Mouse (Mus musculus): ENCODE results near the gene Rsph6a.

Rsph6a gene

DNA sequence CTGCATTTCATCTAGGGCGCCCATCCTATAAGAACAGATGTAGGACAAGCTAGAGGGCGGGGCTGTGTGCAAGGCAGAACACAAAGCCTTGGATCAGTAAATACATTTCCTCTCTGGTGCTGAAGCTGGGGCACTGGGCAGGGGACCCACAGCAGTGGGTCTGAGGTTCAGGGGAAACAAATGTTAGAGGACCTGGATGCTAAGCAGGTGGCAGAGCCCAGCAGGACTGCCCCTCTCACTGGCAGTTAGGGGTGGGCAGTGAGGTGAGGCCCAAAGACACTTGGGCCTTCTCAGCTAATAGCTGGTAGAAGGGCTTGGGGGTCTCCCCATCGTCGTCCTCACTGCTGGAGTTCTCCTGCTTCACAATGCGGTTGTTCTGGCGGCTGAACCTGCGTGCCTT is 44.3 kb downstream of the Rsph6a start:
- in situ Hi-C loops (cut with MboI), result no loop called here

DNA sequence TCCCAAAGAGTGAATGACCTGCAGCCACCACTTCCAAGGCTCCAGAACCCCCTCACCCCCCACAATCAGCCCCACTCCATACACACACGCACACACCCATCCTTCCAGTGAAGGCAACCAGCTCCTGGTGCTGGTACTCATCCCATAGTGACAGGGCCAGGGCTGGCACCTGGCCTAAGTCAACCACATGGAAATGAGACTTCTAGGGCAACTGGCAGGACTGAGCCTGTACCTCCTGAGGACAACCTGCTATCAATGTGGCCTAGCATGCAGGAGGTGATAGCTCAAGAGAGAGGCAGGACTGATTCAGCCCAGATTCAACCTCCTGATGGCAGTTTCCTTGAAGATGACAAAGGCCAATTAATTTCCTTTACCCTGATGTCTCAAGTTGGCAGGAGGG is 45.8 kb downstream of the Rsph6a start:
- in situ Hi-C loops (cut with MboI), result no loop called here

DNA sequence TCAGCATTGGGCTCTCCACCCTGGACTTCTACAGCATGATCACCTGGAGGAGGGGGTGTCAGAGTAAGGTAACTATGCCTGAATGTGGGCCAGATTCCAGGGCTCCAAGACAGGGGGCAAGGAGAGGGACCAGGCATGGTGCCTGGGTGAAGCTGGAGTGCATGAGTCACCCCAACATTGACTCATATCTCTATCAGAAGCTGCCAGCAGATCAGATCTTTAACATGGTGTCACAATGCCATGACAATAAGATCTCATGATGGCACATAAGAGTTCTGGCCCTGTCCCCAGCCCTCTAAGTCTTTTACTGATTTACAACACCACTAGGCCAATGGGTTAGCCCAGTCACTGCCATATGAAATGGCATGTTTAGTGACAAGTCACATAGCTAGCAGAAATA is 49.3 kb downstream of the Rsph6a start:
- in situ Hi-C loops (cut with MboI), result no loop called here

DNA sequence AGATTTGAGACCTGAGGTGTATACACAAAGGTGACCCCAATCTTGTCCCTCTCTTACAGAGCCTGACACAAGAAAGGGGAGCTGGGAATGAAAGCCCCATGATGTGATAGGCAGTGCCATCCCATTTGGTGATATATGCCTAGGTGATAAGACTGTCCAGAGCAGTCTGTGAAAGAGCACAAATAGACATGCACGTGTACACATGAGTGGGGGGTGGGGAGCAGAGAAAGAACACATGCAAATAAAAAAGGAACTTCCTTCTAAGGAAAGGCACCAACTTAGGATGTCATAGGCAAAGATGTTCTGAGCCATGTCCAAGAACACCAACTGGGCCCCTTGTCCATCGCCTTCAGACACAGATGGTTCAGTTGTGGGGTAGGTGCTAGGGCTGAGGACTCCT is 50.0 kb downstream of the Rsph6a start:
- in situ Hi-C loops (cut with MboI), result no loop called here

DNA sequence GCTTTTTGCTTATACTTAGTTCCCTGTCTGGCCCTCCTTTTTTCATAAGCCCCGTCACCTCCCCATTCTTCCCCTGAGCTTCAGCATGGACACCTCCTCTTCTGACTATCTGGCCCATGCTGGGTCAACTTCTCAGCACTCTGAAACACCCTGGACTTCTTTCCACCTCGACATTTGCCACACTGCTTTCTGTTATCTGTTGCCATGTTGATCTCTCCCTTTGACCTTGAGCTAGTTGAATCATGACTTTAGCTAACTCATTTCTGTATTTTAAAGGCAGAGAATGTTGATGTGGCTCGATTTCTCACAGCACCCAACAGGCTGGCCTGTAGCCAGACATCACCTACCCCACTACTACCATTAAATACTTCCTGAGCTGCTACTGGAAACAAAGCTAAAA is 52.9 kb downstream of the Rsph6a start:
- in situ Hi-C loops (cut with MboI), result no loop called here

DNA sequence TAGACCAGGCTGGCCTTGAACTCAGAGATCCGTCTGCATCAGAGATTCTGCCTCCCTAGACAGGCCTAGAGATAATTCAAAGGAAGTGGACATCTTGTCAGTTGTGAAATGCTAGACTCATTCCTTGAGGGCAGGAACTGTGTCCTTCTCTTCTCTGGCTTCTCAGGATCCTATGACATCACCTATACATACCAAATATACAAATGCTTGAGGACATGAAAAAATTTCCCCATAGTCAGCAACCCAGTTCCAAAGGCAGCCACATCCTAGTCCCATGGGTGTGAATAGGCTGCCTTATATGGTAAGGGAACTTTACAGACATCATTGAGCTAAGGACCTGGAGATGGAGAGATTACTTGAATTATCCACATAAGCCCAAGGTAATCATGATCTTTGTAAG is 55.1 kb downstream of the Rsph6a start:
- in situ Hi-C loops (cut with MboI), result no loop called here

DNA sequence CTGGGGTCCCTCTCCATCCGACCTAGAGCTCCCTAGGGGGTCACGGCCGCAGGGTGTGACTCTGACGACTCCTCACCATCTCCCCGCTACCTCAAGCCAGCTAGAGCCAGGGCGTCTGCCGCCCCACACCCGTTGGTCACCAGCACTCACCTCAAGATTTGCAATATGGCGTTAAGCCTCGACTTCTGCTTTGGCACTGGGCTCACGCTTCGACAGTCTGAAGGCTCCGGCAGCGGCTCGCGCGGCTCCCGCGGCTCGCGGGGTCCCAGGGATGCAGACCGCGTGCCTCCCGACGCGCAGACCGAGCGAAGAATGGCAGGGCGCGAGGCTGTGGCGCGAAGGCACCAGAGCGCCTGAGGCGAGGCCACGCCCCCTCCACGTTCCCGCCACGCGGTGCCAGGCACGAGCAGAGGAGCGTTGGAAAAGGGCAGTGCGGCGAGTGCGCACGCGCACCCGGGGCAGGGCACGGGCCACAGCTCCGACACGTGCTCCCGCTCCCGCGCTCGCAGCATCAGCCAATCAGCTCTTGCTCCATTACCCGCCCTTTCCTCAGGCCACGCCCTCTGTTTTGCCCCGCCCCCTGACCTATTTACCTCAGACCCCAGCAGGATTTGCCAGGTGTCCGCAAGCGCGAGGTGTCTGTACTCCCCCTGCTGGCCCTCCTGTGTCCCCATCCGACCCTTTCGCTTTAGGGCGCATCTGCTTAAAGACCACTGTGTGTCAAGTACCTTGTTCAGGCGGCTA is 63.7 kb downstream of the Rsph6a start, which contains the start of gene Gm4969:
TSS of gene Gm4969 (minus strand) at position 341 of the 744 bp plus-strand sequence.
- in situ Hi-C loops (cut with MboI), result no loop called here

DNA sequence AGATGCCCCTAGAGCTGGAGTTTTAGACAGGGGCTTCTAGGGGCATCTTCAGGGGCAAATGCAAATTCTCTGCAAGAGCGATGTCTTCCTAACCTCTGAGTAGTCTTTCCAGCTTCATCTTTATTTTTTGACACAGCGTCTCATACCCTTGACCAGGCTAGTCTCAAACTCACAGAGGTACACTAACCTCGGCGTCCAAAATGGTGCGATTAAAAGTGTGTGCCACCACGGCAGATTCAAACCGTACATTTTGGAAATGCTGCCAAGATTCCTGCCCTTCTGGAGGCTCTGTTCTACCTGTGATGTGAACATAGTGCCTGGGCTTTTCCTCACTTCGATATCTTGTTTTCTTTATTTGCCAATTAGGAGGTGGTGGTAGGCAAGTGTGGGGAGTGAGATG is 64.6 kb downstream of the Rsph6a start:
- in situ Hi-C loops (cut with MboI), result no loop called here

DNA sequence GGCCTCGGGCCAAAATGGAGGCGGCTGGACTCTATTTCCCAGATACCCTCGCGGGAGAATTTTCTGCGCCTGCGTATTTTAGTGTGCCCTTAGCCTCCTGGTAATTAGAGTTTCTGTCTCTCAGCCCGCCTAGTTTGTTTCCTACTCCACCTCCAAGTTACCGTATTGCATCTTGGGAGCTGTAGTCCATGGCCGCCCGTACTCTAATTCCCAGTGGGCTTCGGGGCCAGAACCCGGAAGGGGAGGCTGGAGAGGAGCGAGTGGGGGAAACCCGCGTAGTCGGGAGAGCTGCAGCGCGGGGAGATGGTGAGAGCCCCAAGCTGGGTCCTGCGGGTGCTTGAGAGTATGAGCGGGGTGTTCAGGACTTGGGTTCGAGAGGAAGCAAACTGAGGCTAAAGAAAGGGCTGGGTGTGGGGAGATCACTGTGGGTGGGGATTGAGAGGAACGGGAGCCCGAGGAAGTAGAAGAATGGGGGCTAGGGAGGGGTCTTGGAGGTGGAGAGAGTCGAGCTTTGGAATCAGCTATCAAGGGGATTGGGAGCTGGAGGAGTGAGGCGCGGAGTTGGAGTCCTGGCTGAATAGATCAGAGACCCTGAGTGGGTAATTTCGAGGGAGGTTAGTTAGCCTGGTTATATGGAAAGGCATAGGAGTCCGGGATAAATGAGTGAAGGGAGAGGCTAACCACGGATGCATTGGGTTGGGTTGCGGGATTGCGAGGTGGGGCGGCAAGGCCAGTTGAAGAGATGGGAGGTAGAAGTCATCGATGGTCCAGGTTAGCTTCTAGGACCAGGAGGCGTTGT is 65.3 kb downstream of the Rsph6a start, which contains the start of gene Fbxo46:
TSS of gene Fbxo46 (plus strand) at position 229 of the 799 bp plus-strand sequence.
- in situ Hi-C loops (cut with MboI), result no loop called here

DNA sequence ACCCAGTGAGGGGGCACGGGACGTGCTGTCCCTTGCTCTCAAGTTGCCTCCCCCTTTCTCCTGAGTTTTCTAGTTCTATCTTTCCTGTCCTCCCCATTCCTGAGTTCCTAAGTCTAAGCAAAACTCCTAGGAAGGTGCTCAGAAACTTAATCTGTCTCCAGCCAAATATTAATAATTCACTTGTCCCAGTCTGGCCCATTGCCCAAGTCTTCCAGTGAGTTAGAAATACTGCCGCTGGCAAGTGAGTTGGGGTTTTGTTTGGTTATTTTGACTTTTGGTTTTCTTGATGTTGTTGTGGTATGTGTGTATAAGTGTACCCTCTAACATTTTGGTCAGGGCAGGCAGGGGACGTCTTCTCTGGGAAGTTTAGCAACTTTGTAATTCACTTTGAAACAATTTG is 67.2 kb downstream of the Rsph6a start:
- in situ Hi-C loops (cut with MboI), result no loop called here
